Mouse (Mus musculus) telencephalon, adult 2 months (tissue): ENCODE measurements at regions not wholly inside any gene's neighbourhood (a gene's known extent, or its start where the extent isn't known, plus 50 kb on each side); places are given as distances from the start of the nearest gene placed in this dataset.
A peak's percentile ranks its signal among the peaks of the same experiment; 100 is the strongest.
"Not testable (repeated sequence)": the region's sequence is repeated elsewhere in the genome, so short reads cannot be mapped to it uniquely, and the experiment has no call there.

Experiments used
- DNase-seq: peaks from one replicate; pipeline ENCODE4 v3.0.0-alpha.2; 2011; ENCODE audit warnings: low read depth, low spot score

- DNase-seq, result no peak
Observed at GRCm38 (mm10) chr17:41264512-41265222, 329.8 kb upstream of the Cenpq start.

- no peak for DNase-seq
Observed at GRCm38 (mm10) chr17:41261495-41261894, 326.6 kb upstream of the Cenpq start.

GRCm38 (mm10) chr17:41248406-41248805 is 313.6 kb upstream of the Cenpq start:
- DNase-seq, result no peak

- peak; percentile 13 for DNase-seq
Observed at GRCm38 (mm10) chr17:41227128-41228014, 292.5 kb upstream of the Cenpq start.

GRCm38 (mm10) chr17:41216816-41217215 is 282.0 kb upstream of the Cenpq start:
- no peak for DNase-seq

GRCm38 (mm10) chr17:41199417-41199816 is 264.6 kb upstream of the Cenpq start:
- not testable (repeated sequence) for DNase-seq

- DNase-seq, result not testable (repeated sequence)
Observed at GRCm38 (mm10) chr17:41190371-41190770, 255.5 kb upstream of the Cenpq start.

GRCm38 (mm10) chr17:41186691-41187090 is 251.8 kb upstream of the Cenpq start:
- DNase-seq, result not testable (repeated sequence)

- DNase-seq, result no peak
Observed at GRCm38 (mm10) chr17:41184751-41185150, 249.9 kb upstream of the Cenpq start.

GRCm38 (mm10) chr17:41153736-41154453 is 219.0 kb upstream of the Cenpq start:
- peak; percentile 26 for DNase-seq

- DNase-seq, result no peak
Observed at GRCm38 (mm10) chr17:41152427-41152826, 217.6 kb upstream of the Cenpq start.

GRCm38 (mm10) chr17:41144523-41144922 is 209.7 kb upstream of the Cenpq start:
- DNase-seq, result peak; percentile 61

GRCm38 (mm10) chr17:41125582-41125981 is 190.7 kb upstream of the Cenpq start:
- no peak for DNase-seq

- no peak for DNase-seq
Observed at GRCm38 (mm10) chr17:41122939-41123338, 188.1 kb upstream of the Cenpq start.

- DNase-seq, result no peak
Observed at GRCm38 (mm10) chr17:41103980-41104379, 169.1 kb upstream of the Cenpq start.

GRCm38 (mm10) chr17:41070874-41071273 is 136.0 kb upstream of the Cenpq start:
- no peak for DNase-seq
